Mouse (Mus musculus) CD8-positive naive resting alpha-beta T cell, adult 2 months (primary cell): Measurements from ENCODE around the gene Cdc34b.
"Not testable (repeated sequence)": the region's sequence is repeated elsewhere in the genome, so short reads cannot be mapped to it uniquely, and the experiment has no call there.

Experiments
- DNase-seq, 2 experiments: peaks; one replicate each; pipeline ENCODE4 v3.0.0; 2022; ENCODE audit warnings: low read depth in 2 of 2, low spot score in 2 of 2

The Cdc34b gene

DNA sequence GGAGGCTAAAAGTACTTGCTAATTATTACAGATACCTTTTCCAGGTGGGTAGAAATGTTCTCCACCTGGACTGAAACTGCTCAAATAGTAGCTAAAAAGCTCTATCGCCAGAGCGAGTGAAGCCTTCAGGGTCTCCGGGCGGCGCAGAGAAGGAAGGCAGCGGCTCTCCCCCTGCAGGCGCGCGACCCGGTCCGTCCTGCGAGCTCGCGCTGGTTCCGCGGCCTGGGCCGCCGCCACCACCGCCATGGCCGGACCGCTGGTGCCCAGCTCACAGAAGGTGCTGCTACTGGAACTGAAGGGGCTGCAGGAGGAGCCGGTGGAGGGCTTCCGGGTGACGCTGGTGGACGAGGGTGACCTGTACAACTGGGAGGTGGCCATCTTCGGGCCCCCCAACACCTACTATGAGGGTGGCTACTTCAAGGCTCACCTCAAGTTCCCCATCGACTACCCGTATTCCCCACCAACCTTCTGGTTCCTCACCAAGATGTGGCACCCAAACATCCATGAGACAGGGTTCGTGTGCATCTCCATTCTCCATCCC is at the start of gene Cdc34b:
Gene Cdc34b, plus strand, starts transcription at position 51 of the 541 bp plus-strand sequence.
- DNase-seq = no peak

DNA sequence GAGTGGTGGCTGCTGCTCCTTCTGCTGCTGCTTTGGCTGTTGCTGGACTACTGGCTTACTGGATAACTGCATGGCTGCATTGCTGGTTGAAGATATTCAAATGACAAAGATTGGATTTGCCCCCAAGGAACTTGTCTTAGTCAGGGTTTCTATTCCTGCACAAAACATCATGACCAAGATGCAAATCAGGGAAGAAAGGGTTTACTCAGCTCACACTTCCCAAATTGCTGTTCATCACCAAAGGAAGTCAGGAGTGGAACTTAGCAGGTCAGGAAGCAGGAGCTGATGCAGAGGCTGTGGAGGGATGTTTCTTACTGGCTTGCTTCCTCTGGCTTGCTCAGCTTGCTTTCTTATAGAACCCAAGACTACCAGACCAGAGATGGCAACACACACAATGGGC is 49.1 kb upstream of the Cdc34b start:
- not testable (repeated sequence) for DNase-seq

DNA sequence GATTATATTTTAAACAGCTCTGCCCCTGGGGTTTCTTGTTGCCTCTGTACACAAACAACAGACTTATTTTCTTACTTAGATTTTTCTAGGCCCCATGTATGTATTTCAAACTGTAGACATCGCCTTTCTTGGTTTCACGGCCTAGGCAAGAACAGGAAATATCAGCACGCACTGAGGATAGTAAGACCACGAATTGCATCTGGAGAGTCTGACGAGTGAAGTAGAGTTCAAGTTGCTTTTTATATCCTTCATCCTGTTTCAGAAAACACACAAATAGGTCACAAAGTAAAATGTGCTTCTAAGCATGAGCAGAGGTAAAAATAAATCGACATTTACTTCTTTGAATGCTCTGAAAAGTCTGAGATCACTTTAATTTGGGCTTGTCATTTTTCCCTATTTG is 46.1 kb upstream of the Cdc34b start:
- no peak for DNase-seq

DNA sequence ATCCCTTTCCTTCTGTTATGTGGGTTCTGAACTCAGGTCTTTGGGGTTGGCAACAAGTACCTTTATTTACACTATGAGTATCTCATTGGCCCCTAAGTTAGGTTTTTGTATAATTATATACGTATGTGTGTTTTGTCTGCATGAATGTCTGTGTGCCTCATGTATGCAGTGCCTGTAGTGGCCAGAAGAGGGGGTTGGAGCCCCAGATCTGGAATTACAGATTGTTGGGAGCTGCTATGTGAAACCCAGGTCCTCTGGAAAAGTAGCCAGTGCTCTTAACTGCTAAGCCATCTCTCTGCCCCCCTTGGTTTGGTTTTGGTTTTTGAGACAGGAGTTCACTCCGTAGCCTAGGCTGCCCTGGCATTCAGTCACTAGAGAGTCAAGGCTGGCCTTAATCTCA is 44.4 kb upstream of the Cdc34b start:
- peak in 1 of 2 experiments; percentile 56 for DNase-seq

DNA sequence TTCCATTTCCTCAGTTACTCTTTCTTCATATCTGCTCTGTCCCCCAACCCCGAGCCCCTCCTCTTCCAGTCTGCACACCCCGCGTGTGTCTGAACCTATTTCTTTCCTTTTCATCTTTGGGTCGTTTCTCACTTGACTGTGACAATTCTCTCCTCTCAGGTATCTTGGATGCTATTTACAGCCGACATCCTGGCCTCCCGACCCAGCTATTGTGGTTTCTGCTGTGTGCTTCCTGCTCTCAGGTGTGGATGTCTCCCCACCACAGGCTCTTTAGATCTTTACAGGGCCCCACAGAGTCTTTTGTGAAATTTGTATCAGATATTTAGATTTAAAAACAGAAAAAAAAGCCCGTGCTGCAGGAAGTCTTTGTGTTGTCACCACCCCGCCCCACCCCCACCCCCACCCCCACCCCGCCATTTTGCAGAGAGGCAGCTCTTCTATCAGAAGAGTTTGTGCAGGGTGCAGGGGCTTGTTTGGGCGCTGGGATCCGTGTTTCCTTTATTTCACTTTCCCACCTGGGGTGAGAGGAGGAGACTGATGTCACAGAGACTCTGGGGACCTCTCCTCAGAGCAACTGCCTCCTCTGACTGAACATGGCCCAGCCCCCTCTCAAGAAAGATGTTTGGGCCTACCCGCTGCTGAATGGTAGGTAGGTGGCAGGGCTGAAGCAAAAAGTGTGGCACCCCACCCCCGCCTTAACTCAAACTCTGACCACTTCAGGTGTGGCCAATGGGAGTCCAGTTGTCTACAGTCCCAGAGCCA is 43.7 kb upstream of the Cdc34b start:
- peak; percentile 57 to 73 for DNase-seq

DNA sequence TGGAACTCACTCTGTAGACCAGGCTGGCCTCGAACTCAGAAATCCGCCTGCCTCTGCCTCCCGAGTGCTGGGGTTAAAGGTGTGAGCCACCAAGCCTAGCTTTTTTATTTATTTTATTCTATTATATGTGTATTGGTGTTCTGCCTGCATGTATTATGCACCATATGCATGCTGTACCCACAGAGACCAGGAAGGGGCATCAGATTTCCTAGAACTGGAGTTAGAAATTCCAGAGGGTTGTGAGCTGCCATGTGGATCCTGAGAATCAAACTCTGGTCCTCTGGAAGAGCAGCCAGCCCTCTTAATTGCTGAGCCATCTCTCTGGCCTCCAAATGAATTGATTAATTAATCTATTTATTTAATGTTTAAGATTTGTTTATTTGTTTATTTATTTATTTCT is 42.2 kb upstream of the Cdc34b start:
- no peak for DNase-seq

DNA sequence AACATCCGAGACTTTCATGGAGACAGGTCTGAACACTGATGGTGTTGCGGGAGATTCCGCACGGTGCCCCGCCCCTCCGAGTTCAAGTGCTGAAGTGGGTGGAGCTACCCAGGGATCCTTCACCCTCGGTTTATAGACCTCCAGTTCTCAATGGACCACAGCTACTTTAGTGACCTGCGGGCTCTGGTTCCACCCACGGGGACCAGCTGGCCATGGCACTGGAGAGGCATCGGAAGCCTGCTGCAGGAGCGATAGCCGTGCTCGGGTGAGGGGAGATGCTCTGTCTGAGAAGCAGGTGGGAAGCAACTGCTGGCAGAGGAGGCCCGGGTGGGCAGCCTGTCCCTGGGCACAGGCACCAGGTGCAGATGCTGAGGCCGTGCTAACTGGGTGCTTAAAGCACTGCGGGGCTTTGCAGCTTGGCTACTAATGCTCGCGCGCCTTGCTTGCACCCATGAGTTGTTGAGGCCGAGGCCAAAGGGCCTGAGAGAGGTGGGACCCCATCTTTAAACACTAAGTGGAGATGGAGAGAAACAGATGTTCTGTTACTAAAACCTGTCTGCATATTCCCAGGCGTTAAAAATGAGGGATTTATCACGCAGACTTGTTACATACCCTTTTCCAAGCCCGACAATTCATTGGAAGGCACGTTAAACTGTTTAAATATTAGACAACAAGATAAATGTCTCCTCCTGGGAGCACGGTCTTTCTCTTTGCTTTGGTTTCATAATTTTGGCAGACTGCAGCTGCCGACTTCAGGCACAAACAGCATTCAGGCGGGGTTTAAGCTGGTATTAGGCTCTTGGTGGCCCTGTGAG is 40.0 kb upstream of the Cdc34b start:
- DNase-seq = no peak

DNA sequence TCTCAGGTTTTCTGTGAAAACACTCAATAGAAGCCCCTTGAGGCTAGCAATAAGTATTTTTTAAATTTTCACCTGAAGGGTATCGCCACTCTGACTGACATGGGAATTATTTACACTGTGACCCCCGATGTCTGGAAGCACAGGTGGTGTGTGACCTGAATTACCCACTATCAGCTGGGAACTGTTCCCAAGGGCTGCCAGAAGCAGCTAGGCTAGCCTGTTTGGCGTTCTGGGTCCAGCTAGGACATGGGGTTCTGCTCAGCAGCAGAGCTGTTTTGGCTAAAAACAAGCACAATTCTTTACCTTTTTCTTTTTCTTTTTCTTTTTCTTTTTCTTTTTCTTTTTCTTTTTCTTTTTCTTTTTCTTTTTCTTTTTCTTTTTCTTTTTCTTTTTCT is 39.4 kb upstream of the Cdc34b start:
- no peak for DNase-seq

DNA sequence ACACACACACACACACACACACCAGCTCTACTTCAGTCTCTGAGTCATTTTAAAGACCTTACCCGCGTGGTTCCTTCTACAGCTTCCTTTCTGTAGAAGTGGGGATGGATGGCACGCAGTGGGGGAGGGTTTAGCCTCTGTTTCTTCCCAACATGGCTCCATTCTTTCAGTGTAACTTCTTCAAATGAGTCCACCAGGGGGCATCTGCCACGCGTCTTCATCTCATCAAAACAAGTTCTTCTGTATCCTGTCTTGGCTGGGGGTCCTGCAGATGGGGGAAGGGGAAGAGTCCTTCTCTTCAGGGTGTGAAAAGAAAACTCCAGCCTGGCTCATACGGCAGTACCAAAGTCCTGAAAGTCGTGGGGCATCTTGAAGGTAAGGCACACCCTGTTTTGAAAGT is 37.6 kb upstream of the Cdc34b start:
- DNase-seq = peak; percentile 6 to 41

DNA sequence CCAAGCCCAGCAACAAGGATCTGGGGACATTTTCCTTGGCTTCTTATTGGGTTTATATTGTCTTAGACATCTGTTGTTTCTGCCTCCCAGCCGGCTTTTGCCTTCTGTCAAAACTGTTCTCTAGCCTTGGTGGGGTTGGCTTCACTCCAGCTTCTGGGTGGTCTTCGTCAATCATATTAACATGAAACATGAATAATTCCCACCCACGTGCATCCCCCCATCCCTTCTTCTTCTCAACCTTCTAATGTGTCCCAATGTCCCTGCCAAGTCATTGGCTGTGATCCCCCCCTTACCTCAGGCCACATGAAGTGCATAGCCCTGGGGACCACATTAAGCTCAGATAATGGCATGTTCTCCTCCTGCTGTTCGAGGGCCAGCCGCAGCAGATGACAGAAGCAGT is 37.1 kb upstream of the Cdc34b start, which contains the start of gene Gm11541:
Gene Gm11541, minus strand, starts transcription at position 28 of the 400 bp plus-strand sequence.
- DNase-seq = no peak

DNA sequence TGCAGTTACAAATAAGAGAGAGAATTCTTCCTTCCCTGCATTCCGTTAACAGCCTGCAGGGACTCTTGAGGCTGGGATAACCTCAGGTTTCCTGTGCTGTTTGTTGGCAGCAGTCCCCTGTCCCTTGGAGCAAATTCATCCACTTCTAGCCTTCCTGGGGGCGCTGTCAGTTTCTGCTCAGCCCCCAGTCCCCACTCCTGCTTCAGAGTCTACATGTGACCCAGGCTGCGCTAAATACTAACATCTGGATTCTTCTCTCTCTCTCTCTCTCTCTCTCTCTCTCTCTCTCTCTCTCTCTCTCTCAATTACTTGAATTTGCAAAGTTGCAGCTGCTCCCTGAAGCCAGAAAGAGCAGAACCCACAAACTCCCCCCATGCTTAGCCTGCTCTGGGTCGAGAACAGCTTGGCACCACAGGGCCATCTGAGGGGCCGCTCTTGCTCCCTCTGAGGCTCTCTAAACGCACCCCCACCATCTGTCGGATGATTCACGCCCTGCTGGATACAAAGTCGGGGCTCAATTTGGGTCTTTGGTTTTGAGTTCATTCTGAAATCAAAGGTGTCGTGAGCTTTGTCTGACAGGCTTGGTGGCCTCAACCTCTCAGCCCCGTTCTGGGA is 28.2 kb upstream of the Cdc34b start:
- no peak for DNase-seq

DNA sequence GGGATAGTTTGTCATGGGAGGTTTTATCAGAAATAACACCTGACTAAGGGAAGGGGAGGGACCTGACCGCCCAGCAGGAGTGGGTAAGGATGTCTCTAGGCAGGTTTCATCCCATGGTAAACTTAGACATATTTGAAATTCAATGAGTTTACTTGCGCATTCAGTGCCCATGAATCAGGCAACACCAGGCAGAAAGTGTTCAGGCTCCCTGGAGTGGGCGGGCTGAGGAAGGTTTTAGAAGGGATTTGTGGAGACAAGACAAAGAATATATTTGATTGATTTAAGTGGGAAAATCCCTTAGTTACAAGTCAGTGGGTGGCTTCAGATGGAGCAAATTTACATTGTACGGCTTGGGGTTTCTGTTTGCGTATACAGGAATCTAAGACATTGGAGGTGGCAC is 26.0 kb upstream of the Cdc34b start:
- no peak for DNase-seq

DNA sequence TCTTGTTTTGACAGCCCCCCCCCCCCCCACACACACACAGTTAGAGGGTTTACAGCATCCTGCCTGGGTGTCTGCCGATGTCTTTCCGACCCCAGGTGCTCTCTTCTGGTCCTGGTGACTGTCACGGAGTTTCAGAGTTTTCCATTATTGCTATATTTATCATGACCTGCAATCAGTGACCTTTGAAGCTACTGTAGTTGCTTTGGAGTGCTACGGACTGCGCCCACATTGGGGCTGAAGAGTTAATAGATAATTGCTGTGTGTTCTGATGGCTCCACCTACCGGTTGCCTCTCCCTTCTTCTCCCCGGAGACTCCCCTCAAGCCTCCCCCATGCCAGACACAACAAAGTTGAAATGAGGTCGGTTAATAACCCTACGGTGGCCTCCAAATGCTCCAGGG is 24.8 kb upstream of the Cdc34b start:
- DNase-seq = peak; percentile 14 to 38

DNA sequence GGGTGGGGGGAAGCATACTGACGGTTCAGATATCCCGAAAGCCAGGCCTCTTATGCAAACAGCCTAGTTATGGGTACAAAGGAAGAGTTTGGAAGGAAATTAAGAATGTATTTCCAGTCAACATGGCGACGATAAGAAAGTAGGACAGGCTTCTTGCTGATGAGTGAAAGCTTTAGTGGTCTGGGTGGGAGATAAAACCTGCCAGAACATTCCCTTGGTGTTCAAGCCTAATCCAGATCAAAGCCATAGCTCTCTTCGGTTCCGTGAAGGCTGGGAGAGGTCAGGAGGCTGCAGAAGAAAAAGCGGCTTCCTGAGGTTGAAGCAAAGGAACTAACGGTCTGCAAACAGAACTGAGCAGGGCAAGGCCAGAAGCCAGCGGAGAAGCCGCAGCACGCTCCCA is 24.3 kb upstream of the Cdc34b start:
- DNase-seq = no peak

DNA sequence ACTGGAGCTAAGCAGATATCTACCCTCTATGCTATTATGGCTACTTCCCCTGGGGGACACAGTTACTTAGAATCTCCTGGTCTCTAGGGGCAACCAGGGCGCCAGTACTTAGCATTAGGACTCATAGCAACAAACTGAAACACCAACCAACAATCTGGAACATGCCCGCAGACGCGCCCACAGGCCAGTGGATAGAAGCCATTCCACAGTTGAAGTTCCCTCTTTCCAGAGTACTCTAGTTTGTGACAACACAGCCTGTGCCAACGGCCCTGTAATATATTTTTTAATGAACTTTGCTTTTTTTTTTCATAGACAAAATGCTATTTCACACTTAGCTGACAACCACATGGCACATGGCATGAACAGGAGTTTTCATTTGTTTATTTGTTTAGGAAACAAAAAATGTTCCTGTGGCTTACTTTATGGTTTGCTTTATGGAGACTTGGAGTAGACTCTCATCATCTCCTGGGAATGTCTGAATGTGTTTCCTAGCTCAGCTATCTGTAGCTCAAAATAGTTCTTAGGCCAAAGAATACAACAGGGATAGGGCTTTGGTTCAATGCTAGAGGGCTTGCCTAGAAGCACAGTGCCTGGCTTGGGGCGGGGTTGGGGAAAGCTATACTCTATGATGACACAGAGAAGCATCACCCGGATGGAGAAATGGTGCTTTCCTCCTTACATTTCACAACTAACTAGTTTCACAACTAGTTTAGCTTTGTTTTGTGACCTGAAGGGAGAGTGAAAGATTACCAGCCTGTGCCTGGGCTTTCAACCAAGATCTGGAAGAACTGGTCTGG is 23.3 kb upstream of the Cdc34b start:
- no peak for DNase-seq

DNA sequence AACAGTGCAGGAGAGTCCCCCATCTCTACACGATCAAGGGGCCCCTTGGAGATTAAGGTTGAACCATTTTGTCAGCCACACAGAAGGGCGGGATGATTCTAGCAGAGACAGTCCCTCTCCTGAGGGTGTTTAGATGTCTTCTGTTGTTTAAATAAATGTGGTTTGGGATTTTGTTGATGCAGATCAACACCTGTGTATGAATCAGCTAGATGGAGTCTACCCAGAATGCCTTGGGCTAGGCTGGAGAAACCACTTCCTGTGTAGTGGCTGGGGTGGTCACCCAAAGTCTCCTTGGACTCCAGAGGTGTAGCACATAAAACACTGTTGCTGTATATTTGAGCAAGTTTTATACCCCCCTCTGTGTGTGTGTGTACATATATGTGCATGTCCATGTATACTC is 22.4 kb upstream of the Cdc34b start:
- no peak for DNase-seq

DNA sequence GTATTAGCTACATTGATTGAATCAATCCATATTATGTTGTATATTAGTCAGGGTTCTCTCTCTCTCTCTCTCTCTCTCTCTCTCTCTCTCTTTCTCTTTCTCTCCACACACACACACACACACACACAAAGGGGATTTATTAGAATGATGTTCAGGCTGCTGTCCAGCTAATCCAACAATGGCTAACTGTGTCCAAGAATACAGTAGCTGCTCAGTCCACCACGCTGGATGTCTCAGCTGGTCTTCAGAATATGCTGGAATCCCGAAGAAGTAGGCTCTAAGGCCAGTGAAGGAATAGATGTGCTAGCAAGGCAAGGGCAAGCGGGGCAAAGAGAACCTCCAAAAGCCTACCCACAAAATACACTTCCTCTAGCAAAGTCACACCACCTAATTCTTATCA is 14.3 kb upstream of the Cdc34b start:
- no peak for DNase-seq

DNA sequence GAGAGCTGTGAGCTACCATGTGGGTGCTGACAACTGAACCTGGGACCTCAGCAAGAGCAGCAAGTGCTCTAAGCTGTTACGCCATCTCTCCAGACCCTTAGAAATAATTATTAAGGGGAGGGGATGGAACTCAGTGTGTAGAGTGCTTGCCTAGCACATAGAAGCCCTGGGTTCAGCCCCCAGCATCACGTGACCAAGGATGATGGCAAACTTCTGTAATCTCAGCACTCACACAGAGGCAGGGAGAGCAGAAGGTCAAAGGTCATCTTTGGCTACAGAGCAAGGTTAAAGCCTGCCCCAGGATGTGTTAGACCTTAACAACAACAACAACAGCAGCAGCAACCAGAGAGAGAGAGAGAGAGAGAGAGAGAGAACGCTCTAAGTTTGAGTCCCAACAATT is 13.0 kb upstream of the Cdc34b start:
- DNase-seq = no peak

DNA sequence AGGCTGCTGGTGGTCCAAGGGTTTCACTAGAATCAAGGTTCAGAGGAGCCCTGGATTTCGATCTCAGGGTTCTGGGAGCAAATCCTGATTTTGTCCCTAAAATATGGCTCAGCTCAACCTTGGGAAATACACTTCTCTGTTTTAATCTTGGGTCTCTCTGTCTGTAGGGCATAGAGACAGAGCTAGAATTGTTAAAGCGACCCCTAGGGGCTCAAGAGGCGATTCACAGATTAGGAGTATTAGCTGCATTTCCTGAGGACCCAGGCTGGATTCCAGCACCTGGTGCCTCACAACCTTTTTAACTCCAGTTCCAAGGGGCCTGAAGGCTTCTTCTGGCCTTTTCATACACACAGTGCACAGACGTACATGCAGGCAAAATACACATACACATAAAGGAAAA is 12.0 kb upstream of the Cdc34b start:
- DNase-seq = no peak

DNA sequence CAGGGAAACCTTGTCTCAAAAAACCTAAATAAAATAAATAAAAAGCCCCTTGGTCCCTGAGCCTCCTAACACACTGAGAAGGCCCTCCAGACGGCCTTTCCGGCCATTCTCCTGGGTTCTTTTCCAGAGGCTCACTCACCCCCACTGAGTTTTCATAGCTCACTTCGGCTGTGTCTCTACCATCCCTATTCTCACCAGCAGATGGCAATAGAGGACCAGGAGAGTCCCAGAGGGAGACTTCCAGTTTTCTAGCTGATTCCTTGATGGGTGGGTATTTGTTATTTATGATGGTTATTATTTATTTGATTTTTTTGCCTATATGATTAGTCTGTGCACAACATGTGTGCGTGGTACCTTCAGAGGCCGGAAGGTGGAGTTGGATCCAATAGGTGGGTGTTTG is 11.3 kb upstream of the Cdc34b start:
- peak; percentile 35 to 57 for DNase-seq

DNA sequence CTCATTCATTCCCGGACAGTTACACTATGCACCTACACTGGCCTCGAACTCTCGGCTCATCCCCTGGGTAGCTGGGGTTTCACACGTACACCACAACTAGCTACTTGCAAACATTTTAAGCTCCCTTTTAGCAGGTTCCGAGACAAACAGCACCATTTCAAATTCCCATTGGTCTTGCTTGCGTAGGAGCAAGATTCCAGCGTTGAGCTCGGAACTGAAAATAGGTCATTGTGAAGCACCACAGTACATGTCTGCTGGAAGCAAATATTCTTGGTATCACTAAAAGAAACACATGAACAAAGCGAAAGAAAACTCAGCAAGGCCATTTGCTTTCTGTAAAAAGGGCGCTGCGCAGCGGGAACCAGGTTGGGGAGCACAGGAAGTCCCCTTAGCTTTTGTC is 10.4 kb upstream of the Cdc34b start:
- no peak for DNase-seq
